Mouse (Mus musculus): ENCODE data around the gene Cd3eap. TPM values are rescaled to one million over a fixed set of nuclear protein-coding genes. Genes with fewer than 3 reads are reported as not detected.

The Cd3eap gene
- polyA plus RNA-seq, 1 experiment from 2014 or later = 23.9 TPM

MicroRNAs within 50 kb of the gene (microRNA counts, 519-probe panel; counts per million panel counts)
- not detected for microRNA mmu-miR-343

Small RNAs within 50 kb of the gene (microRNA-seq; reads per million reads assigned to microRNA genes)
- gene Mir343 = not detected

Other genes with a start within 250 kb of the Cd3eap start
- gene Gm4969, start 241.1 kb downstream of the Cd3eap start, polyA plus RNA-seq (2014; fragmentation: Nextera tagmentation; extraction: Ambion mirVana) = 3.7 and 4.7 TPM in 2 replicates
- 8.1 and 8.8 TPM in 2 replicates for gene Fbxo46, start 239.6 kb downstream of the Cd3eap start, polyA plus RNA-seq (2014; fragmentation: Nextera tagmentation; extraction: Ambion mirVana)
- 10.1 and 11.0 TPM in 2 replicates for gene Qpctl, start 210.2 kb downstream of the Cd3eap start, polyA plus RNA-seq (2014; fragmentation: Nextera tagmentation; extraction: Ambion mirVana)
- 166 and 167 TPM in 2 replicates for gene Snrpd2, start 209.8 kb downstream of the Cd3eap start, polyA plus RNA-seq (2014; fragmentation: Nextera tagmentation; extraction: Ambion mirVana)
- gene Gipr, start 193.4 kb downstream of the Cd3eap start, polyA plus RNA-seq (2014; fragmentation: Nextera tagmentation; extraction: Ambion mirVana) = 2.2 and 2.7 TPM in 2 replicates
- 1.9 and 2.9 TPM in 2 replicates for gene Eml2, start 183.1 kb downstream of the Cd3eap start, polyA plus RNA-seq (2014; fragmentation: Nextera tagmentation; extraction: Ambion mirVana)
- gene Gpr4, start 146.9 kb downstream of the Cd3eap start, polyA plus RNA-seq (2014; fragmentation: Nextera tagmentation; extraction: Ambion mirVana) = 1.2 and 1.5 TPM in 2 replicates
- 37.4 and 43.9 TPM in 2 replicates for gene Opa3, start 131.1 kb downstream of the Cd3eap start, polyA plus RNA-seq (2014; fragmentation: Nextera tagmentation; extraction: Ambion mirVana)
- gene Vasp, start 87.7 kb downstream of the Cd3eap start, polyA plus RNA-seq (2014; fragmentation: Nextera tagmentation; extraction: Ambion mirVana) = 78.5 and 79.2 TPM in 2 replicates
- gene Ppm1n, start 79.4 kb downstream of the Cd3eap start, polyA plus RNA-seq (2014; fragmentation: Nextera tagmentation; extraction: Ambion mirVana) = 0.14 and 0.31 TPM in 2 replicates
- 12.2 and 14.3 TPM in 2 replicates for gene Rtn2, start 76.9 kb downstream of the Cd3eap start, polyA plus RNA-seq (2014; fragmentation: Nextera tagmentation; extraction: Ambion mirVana)
- 0.08 and 0.49 TPM in 2 replicates for gene Fosb, start 49.4 kb downstream of the Cd3eap start, polyA plus RNA-seq (2014; fragmentation: Nextera tagmentation; extraction: Ambion mirVana)
- 71.8 and 82.9 TPM in 2 replicates for gene Ercc1, start 14.7 kb downstream of the Cd3eap start, polyA plus RNA-seq (2014; fragmentation: Nextera tagmentation; extraction: Ambion mirVana)
- gene Ppp1r13l, start 266 bp upstream of the Cd3eap start, polyA plus RNA-seq (2014; fragmentation: Nextera tagmentation; extraction: Ambion mirVana) = 4.4 and 4.9 TPM in 2 replicates
- 11.3 and 13.3 TPM in 2 replicates for gene Ercc2, start 22.5 kb upstream of the Cd3eap start, polyA plus RNA-seq (2014; fragmentation: Nextera tagmentation; extraction: Ambion mirVana)
- gene Klc3, start 44.6 kb upstream of the Cd3eap start, polyA plus RNA-seq (2014; fragmentation: Nextera tagmentation; extraction: Ambion mirVana) = 2.4 and 3.4 TPM in 2 replicates
- gene Ckm, start 45.3 kb upstream of the Cd3eap start, polyA plus RNA-seq (2014; fragmentation: Nextera tagmentation; extraction: Ambion mirVana) = 0.60 and 1.1 TPM in 2 replicates
- gene Mark4, start 99.3 kb upstream of the Cd3eap start, polyA plus RNA-seq (2014; fragmentation: Nextera tagmentation; extraction: Ambion mirVana) = 7.5 and 8.5 TPM in 2 replicates
- gene Exoc3l2, start 103.8 kb upstream of the Cd3eap start, polyA plus RNA-seq (2014; fragmentation: Nextera tagmentation; extraction: Ambion mirVana) = 0.76 and 0.90 TPM in 2 replicates
- 0.93 and 1.2 TPM in 2 replicates for gene Bloc1s3, start 148.9 kb upstream of the Cd3eap start, polyA plus RNA-seq (2014; fragmentation: Nextera tagmentation; extraction: Ambion mirVana)
- gene Trappc6a, start 148.9 kb upstream of the Cd3eap start, polyA plus RNA-seq (2014; fragmentation: Nextera tagmentation; extraction: Ambion mirVana) = 113 TPM in 2 replicates
- 0.09 and 0.27 TPM in 2 replicates for gene Nkpd1, start 158.4 kb upstream of the Cd3eap start, polyA plus RNA-seq (2014; fragmentation: Nextera tagmentation; extraction: Ambion mirVana)
- 4.4 and 6.0 TPM in 2 replicates for gene Ppp1r37, start 203.6 kb upstream of the Cd3eap start, polyA plus RNA-seq (2014; fragmentation: Nextera tagmentation; extraction: Ambion mirVana)
- 1.1 and 1.4 TPM in 2 replicates for gene Zfp296, start 217.8 kb upstream of the Cd3eap start, polyA plus RNA-seq (2014; fragmentation: Nextera tagmentation; extraction: Ambion mirVana)
- gene Gemin7, start 218.1 kb upstream of the Cd3eap start, polyA plus RNA-seq (2014; fragmentation: Nextera tagmentation; extraction: Ambion mirVana) = 176 and 180 TPM in 2 replicates
- 41.4 and 46.4 TPM in 2 replicates for gene Clasrp, start 245.0 kb upstream of the Cd3eap start, polyA plus RNA-seq (2014; fragmentation: Nextera tagmentation; extraction: Ambion mirVana)